Mouse (Mus musculus): ENCODE measurements around the gene Otulinl.

DNA sequence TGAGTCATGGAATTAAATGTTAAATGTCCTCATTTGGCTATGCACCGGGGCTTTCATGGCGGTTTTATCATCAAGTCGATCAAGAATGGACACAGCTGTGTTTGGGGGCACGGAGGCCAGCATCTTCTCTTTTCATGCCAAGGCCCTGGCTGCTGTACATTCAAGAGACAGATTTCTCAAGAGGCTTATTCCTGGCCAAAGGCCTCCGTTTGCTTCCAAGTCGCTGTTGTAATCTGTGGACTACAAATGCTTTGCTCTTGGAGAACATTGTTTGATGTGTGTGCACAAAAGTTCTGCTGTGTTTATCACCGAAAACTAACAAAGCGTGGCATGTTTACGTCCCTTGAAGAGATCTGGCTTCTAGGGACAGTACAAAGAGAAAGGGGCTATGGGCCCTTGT lies 29.3 kb upstream of the Otulinl start:
- no peak for TF ChIP-seq CTCF (IDR thresholded peaks at IDR 0.05; ENCODE audit: control insufficient read depth, insufficient read depth, insufficient replicate concordance, low read depth, low read length)
- TF ChIP-seq POLR2A (IDR thresholded peaks at IDR 0.05; ENCODE audit: control insufficient read depth, low read depth, low read length): no peak
